Mouse (Mus musculus) intestine, postnatal 0 days (tissue): ENCODE data around the gene Steap2. TPM values are rescaled to one million over a fixed set of nuclear protein-coding genes. Genes with fewer than 3 reads are reported as not detected.

ENCODE experiments used
- ATAC-seq: fragments of 200-750 bp; cut with Nextera tagmentation; 2 replicates; pipeline ENCODE4 v1.8.0; 2017; ENCODE audit warnings: mild to moderate bottlenecking, moderate TSS enrichment, moderate library complexity
- H3K27ac ChIP-seq: fragments of 300-500 bp; sonication (generic); 2 replicates; pipeline ENCODE4 v1.5.1; 2014; ENCODE audit warnings: mild to moderate bottlenecking, low read depth, low read length, moderate library complexity
- H3K27me3 ChIP-seq: fragments of 300-500 bp; sonication (generic); replicated peaks from 2 replicates; pipeline ENCODE4 v1.6.1; 2014; ENCODE audit warnings: low read length, mixed read lengths; ENCODE audit not compliant: control insufficient read depth, insufficient read depth
- H3K36me3 ChIP-seq: fragments of 300-500 bp; sonication (generic); 2 replicates; pipeline ENCODE4 v1.6.1; 2014; ENCODE audit warnings: mild to moderate bottlenecking, moderate library complexity; ENCODE audit not compliant: control insufficient read depth, insufficient read depth
- H3K4me1 ChIP-seq: fragments of 300-500 bp; sonication (generic); replicated peaks from 2 replicates; pipeline ENCODE4 v1.6.1; 2014; ENCODE audit warnings: antibody characterized with exemption, low read length, mixed read lengths; ENCODE audit not compliant: control insufficient read depth, insufficient read depth
- H3K4me2 ChIP-seq: fragments of 300-500 bp; sonication (generic); replicated peaks from 2 replicates; pipeline ENCODE4 v1.6.1; 2014; ENCODE audit warnings: low read depth, mild to moderate bottlenecking, moderate library complexity
- H3K4me3 ChIP-seq: fragments of 300-500 bp; sonication (generic); 2 replicates; pipeline ENCODE4 v1.5.1; 2014; ENCODE audit warnings: low read depth, low read length
- H3K9ac ChIP-seq: fragments of 300-500 bp; sonication (generic); 2 replicates; pipeline ENCODE4 v1.6.1; 2014; ENCODE audit warnings: mild to moderate bottlenecking, low read depth, low read length
- H3K9me3 ChIP-seq: fragments of 300-500 bp; sonication (generic); 2 replicates; pipeline ENCODE4 v1.6.1; 2016; ENCODE audit warnings: mixed run types; ENCODE audit not compliant: control insufficient read depth
- CTCF ChIP-seq: sonication (generic); IDR thresholded peaks from 2 replicates; pipeline ENCODE4 v1.5.1; 2016; ENCODE audit warnings: low read depth, mild to moderate bottlenecking, control low read depth, antibody characterized with exemption, moderate library complexity
- WGBS: fragments of 180-500 bp; shearing (Covaris S2); extraction: QIAGEN DNeasy Blood & Tissue Kit; methylation state at CpG from one replicate; pipeline ENCODE4 v1.1.7; 2014; 5-methylcytosine and 5-hydroxymethylcytosine counted together
- polyA plus RNA-seq: library from polyadenylated mRNA; unstranded; fragments of >200 nt; fragmentation: Nextera tagmentation; extraction: Ambion mirVana; gene quantifications from 2 replicates; pipeline ENCODE4 v1.2.1, GENCODE M21; 2015

Gene Steap2
- polyA plus RNA-seq, 1 experiment from 2014 or later, result 6.9 TPM

DNA sequence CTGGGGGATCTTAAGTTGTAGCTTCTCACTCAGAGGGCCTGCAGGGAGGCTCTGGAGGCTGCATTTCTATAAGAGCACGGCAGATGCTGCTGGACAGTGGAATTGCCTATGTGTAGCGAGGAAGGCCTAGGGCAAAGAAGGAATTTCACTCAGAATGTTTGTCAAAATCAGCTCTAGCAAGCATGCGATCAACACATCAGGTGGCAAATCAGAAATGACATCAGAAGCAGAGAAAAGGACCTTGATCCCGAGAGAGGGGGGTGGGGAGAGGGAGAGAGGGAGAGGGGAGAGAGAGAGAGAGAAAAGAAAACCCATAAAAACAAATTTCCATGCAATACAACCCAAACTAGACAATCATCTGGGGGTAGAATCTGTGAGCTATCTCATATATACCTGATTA lies 11.1 kb downstream of the Steap2 start:
- no peaks in the 10 kb centered on the region for H3K27me3 ChIP-seq
- WGBS, result 78% methylated on average over 4 of the region's 4 CpGs
- H3K4me3 ChIP-seq, result no peak overlapping the region
- H3K4me1 ChIP-seq, result no peaks in the 10 kb centered on the region
- no peak for TF ChIP-seq CTCF
- H3K9me3 ChIP-seq, result no peaks in the 10 kb centered on the region
- no peak for ATAC-seq
- H3K4me2 ChIP-seq, result no peak overlapping the region
- no peak overlapping the region for H3K27ac ChIP-seq
- no peaks in the 10 kb centered on the region for H3K36me3 ChIP-seq
- no peak overlapping the region for H3K9ac ChIP-seq

DNA sequence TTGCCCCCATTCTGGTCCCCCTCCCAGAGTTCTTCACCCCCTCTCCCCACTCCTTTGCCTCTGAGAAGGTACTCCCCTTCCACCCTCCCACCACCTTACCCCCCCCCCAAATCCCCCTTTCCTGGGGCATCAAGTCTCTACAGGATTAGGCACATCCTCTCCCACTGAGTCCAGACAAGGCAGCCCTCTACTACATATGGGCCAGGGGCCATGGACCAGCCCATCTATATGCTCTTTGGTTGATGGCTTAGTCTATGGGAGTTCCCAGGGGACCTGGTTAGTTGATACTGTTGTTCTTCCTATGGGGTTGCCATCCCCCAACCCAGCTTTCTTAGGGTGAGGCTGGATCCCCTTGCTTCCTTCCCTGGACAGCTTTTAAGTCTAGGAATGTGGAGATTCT lies 14.9 kb downstream of the Steap2 start:
- H3K27ac ChIP-seq, result no peak overlapping the region
- no peak overlapping the region for H3K4me3 ChIP-seq
- H3K36me3 ChIP-seq, result 0 out of 2 replicates have a peak, but pooled peaks cover 6% of the 10 kb centered on the region
- H3K4me2 ChIP-seq, result no peak overlapping the region
- TF ChIP-seq CTCF, result no peak
- H3K9me3 ChIP-seq, result no peaks in the 10 kb centered on the region
- no peaks in the 10 kb centered on the region for H3K4me1 ChIP-seq
- no peak for ATAC-seq
- H3K27me3 ChIP-seq, result no peaks in the 10 kb centered on the region
- no peak overlapping the region for H3K9ac ChIP-seq

DNA sequence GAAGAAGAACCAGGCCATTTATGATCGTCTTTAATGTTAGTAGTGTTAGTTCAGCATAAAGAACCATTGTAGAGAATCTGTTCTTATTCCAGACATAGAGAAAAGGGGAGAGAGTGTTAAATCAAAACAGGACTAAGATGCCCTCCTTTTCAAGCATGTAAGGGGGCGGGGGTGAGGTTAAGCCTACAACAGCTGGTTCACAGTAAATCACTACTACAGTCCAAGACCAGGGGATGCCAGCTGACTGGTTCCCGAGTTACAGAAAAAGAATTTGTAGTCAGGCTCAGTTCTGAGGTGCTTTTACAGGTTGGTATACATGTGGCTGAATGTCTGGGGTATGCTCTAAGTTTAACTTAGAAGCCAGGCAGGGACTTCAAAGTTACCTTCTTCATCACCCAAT lies 18.3 kb downstream of the Steap2 start:
- 89% methylated on average over 3 of the region's 3 CpGs for WGBS
- Histone ChIP-seq H3K9me3 (no peaks in the 10 kb centered on the region), H3K27me3 (no peaks in the 10 kb centered on the region), H3K27ac (no peak overlapping the region), H3K4me3 (no peak overlapping the region), H3K36me3 (0 out of 2 replicates have a peak, but pooled peaks cover 6% of the 10 kb centered on the region), H3K9ac (no peak overlapping the region), H3K4me2 (no peak overlapping the region), H3K4me1 (no peaks in the 10 kb centered on the region)
- no peak for TF ChIP-seq CTCF
- ATAC-seq, result no peak

DNA sequence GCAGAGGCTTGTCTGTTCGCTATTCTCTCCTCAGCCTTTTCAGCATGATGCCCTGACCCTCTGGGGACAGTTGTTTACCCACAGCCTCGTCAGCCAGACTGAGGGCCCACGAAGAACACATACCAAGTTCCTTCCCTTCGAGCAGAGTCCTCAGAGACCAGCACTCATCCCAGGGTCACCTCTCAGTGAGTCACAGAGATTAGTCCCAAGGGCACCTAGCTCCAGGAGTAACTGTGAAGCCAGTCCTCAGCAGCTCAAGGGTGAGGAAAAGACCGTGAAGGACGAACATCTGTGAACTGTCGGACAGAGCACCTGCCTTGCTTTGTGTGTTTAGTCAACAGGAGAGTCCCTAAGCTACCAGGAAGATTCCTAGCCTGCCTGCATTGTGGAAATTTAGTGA lies 25.5 kb downstream of the Steap2 start:
- Histone ChIP-seq H3K4me1 (no peaks in the 10 kb centered on the region), H3K27me3 (no peaks in the 10 kb centered on the region), H3K9me3 (no peaks in the 10 kb centered on the region), H3K4me2 (no peak overlapping the region), H3K36me3 (no peaks in the 10 kb centered on the region), H3K4me3 (no peak overlapping the region), H3K9ac (no peak overlapping the region), H3K27ac (no peak overlapping the region)
- ATAC-seq, result no peak
- TF ChIP-seq CTCF, result no peak
- 59% methylated on average over 7 of the region's 7 CpGs for WGBS

DNA sequence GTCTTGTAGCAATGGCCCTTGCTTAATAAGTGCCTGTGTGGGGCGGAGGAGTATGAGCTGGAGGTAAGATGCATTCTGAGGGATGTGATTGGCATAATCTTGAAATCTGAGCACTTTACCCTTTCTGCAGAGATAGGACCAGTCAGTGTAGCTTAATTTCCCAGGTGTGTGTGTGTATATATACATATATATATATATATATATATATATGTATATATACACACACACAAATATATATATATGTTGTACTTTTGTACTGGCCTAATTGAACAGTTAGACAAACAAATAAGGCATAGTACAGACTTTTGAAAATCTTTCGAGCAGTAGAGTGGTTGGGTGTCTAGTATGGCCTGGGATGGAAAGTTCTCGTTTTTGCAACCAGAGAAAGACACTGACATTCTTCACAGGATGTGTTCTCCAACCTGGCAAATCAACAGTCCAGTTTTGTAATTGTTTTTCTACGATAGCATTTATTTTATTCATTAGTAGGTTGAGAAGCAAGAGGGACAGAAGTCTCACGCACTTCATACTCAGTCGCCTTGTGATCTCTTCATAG lies 29.9 kb downstream of the Steap2 start:
- Histone ChIP-seq H3K9me3 (no peaks in the 10 kb centered on the region), H3K4me3 (peak overlapping the region; percentile 48), H3K4me1 (0 out of 2 replicates have a peak, but pooled peaks cover 3% of the 10 kb centered on the region), H3K9ac (no peak overlapping the region; the same call in 1 of the 2 replicates), H3K4me2 (peak overlapping the region; percentile 99), H3K36me3 (no peaks in the 10 kb centered on the region), H3K27ac (no peak overlapping the region), H3K27me3 (no peaks in the 10 kb centered on the region)
- TF ChIP-seq CTCF, result no peak
- 56% methylated on average over 6 of the region's 6 CpGs for WGBS
- ATAC-seq, result no peak

DNA sequence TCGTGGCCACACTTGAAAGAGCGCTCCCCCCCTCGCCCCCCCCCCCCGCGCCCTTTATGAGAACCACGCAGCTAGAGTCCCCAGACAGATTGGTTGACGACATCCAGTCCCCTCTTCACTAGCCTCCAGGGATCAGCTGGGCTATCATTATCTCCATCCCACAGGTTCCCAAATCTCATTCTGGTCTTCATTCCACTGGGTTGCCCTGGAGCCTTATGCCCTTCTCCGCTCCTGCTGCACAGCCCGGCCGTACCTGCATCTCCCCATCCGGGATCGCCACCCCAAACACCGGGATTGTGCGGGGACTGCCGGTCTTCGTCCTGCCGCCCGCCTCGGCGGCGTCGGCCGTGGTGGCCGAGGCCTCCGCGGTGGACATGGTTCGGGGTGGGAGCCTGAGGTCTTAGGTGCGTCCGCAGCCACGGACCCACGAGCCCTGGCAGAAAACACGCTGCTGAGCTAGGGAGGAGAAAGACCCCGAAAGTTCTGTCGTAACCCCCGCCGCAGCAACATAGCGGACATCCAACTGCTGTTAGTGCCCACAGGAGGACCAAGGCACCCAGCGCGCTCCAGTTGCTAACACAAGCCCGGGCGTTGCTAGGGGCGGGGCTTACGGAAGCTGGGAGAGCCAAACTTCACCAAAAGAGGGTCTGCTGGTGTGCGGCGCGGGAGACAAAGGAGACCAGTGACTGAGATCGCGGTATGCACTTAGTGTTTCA lies 30.6 kb downstream of the Steap2 start, which contains the start of gene Cfap69:
Gene Cfap69, minus strand, starts transcription at position 585 of the 716 bp plus-strand sequence.
- WGBS, result 1% methylated on average over 48 of the region's 48 CpGs
- Histone ChIP-seq H3K4me3 (peak within 1 kb of the TSS; percentile 48), H3K9ac (peak within 1 kb of the TSS; percentile 48), H3K9me3 (no peaks in the 10 kb centered on the region), H3K27me3 (no peaks in the 10 kb centered on the region), H3K4me2 (peak within 1 kb of the TSS; percentile 99), H3K27ac (no peak within 1 kb of the TSS), H3K36me3 (no peaks in the 10 kb centered on the region), H3K4me1 (0 out of 2 replicates have a peak, but pooled peaks cover 3% of the 10 kb centered on the region)
- ATAC-seq, result peak; percentile 74
- TF ChIP-seq CTCF, result 0 out of 2 replicates have a peak, but pooled peaks have one; percentile 5
